Mouse (Mus musculus) midbrain, embryonic 15.5 days (tissue): ENCODE results near the gene Trim9. TPM values are rescaled to one million over a fixed set of nuclear protein-coding genes. Genes with fewer than 3 reads are reported as not detected.
A peak's percentile ranks its signal among the peaks of the same experiment; 100 is the strongest.

ENCODE experiments used
- ATAC-seq: fragments of 200-750 bp; cut with Nextera tagmentation; replicated peaks from 2 replicates; pipeline ENCODE4 v1.8.0; 2017; ENCODE audit warnings: moderate TSS enrichment
- H3K27ac ChIP-seq: fragments of 300-500 bp; sonication (generic); 2 replicates; pipeline ENCODE4 v1.5.1; 2015; ENCODE audit warnings: mild to moderate bottlenecking, inconsistent platforms
- H3K27me3 ChIP-seq: fragments of 300-500 bp; sonication (generic); replicated peaks from 2 replicates; pipeline ENCODE4 v1.6.1; 2015; ENCODE audit warnings: inconsistent platforms
- H3K36me3 ChIP-seq: fragments of 300-500 bp; sonication (generic); replicated peaks from 2 replicates; pipeline ENCODE4 v1.6.1; 2015; ENCODE audit warnings: inconsistent platforms
- H3K4me1 ChIP-seq: fragments of 300-500 bp; sonication (generic); 2 replicates; pipeline ENCODE4 v1.6.1; 2015; ENCODE audit warnings: inconsistent platforms
- H3K4me2 ChIP-seq: fragments of 300-500 bp; sonication (generic); 2 replicates; pipeline ENCODE4 v1.6.1; 2015; ENCODE audit warnings: inconsistent platforms, mild to moderate bottlenecking, moderate library complexity
- H3K4me3 ChIP-seq: fragments of 300-500 bp; sonication (generic); 2 replicates; pipeline ENCODE4 v1.5.1; 2015; ENCODE audit warnings: mild to moderate bottlenecking, inconsistent platforms
- H3K9ac ChIP-seq: fragments of 300-500 bp; sonication (generic); 2 replicates; pipeline ENCODE4 v1.6.1; 2015; ENCODE audit warnings: mild to moderate bottlenecking, inconsistent platforms
- H3K9me3 ChIP-seq: fragments of 300-500 bp; sonication (generic); 2 replicates; pipeline ENCODE4 v1.6.1; 2016; ENCODE audit warnings: inconsistent platforms
- WGBS: fragments of 180-500 bp; shearing (Covaris S2); methylation state at CpG from one replicate; pipeline ENCODE4 v1.1.7; 2015; ENCODE audit warnings: mixed read lengths; 5-methylcytosine and 5-hydroxymethylcytosine counted together
- polyA plus RNA-seq: library from polyadenylated mRNA; unstranded; fragments of >200 nt; fragmentation: Nextera tagmentation; extraction: Ambion mirVana; gene quantifications from 2 replicates; pipeline ENCODE4 v1.2.1, GENCODE M21; 2015

Trim9 gene
- 89.2 and 91.8 TPM in 2 replicates for polyA plus RNA-seq

DNA sequence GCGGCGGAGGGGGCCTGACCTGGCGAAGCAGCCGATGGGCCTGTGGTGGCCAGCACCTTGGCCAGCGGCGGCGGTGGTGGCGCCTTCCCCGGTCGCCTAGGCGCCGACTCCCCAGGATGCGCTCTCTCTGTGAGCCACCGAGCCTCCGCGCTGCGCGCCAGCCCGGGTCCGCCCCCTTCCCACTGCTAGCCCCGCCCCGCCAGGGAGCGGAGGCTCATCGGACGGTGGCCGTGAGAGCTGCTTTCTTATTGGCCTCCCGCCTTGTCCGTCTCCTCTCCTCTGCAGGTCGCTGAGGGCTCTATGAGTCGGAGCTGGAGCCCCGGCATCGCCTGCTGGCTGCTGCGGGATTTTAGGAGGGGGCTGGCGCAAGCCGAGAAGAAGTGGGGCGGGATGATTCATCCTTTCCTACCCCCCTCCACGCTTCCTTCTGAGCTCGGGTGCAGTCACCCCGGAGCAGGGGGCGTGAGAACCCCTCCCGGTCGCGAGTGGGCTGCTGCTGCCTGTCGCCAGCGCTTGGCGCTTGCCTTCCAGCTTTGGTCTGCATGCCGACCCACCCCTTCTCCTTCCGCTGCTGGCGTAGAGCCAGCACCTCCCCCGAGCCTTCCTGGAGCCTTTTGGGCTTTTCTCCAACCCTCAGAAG, at the start of gene Trim9:
Trim9 (minus strand) TSS at position 413 of the 640 bp plus-strand sequence.
- peak; percentile 97 for ATAC-seq
- Histone ChIP-seq H3K36me3 (no peaks in the 10 kb centered on the region), H3K4me3 (peak within 1 kb of the TSS; percentile 59), H3K4me2 (peak within 1 kb of the TSS; percentile 62), H3K27ac (peak within 1 kb of the TSS; percentile 98), H3K9ac (peak within 1 kb of the TSS; percentile 84), H3K9me3 (no peaks in the 10 kb centered on the region), H3K27me3 (no peaks in the 10 kb centered on the region), H3K4me1 (peaks cover 33% of the 10 kb centered on the region)
- under 1% methylated on average over 48 of the region's 50 CpGs for WGBS

GRCm38 (mm10) chr12:70395061-70395460, 47.6 kb upstream of the Trim9 start:
- Histone ChIP-seq H3K27me3 (no peaks in the 10 kb centered on the region), H3K4me3 (no peak overlapping the region), H3K9me3 (no peaks in the 10 kb centered on the region), H3K27ac (no peak overlapping the region), H3K9ac (no peak overlapping the region), H3K4me1 (no peaks in the 10 kb centered on the region), H3K4me2 (no peak overlapping the region), H3K36me3 (no peaks in the 10 kb centered on the region)
- no peak for ATAC-seq
- WGBS: 91% methylated on average over 3 of the region's 3 CpGs

DNA sequence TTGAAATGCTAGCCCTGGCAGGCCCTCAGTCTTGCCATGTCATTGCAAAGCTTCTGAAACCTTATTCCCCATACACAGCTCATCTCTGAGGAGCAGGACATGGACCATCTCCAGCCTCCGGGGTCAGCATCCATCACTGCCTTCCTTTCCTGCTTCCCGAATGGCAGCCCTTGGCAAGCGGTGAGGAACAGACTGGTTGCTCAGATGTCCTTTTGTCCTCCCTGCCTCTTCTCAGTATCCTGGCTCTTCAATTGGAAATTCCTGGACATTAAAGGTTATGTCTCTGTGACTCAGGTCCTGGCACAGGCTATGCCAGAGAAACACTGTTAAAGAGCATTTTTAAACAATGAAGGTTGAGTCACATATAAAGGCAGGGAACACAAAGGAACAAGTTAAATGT, 43.8 kb upstream of the Trim9 start:
- H3K27me3 ChIP-seq: no peaks in the 10 kb centered on the region
- H3K4me3 ChIP-seq: no peak overlapping the region
- WGBS: 88% methylated on average over 3 of the region's 3 CpGs
- no peak for ATAC-seq
- H3K9ac ChIP-seq: no peak overlapping the region
- H3K36me3 ChIP-seq: no peaks in the 10 kb centered on the region
- no peak overlapping the region for H3K4me2 ChIP-seq
- no peak overlapping the region for H3K27ac ChIP-seq
- H3K4me1 ChIP-seq: no peaks in the 10 kb centered on the region
- H3K9me3 ChIP-seq: no peaks in the 10 kb centered on the region

DNA sequence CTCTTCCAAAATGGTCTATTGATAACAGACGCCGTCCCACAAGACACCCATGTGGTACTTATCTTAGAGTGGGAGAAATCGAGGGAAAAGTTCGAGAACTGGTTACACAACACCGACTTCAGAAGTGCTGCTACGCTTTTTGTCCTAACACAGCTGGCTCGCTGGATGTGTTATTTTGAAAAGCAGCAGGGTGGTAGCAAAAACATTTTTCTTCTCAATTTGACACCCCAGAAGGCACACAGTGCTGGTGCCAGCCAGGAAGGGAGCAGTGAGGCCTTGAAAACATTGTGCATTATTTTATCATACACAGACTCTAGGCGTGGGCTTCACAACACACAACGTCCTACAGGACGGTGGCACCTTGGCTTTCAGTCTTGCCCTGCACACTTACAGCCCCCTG, 27.6 kb upstream of the Trim9 start:
- Histone ChIP-seq H3K36me3 (no peaks in the 10 kb centered on the region), H3K4me2 (no peak overlapping the region), H3K27ac (no peak overlapping the region), H3K27me3 (no peaks in the 10 kb centered on the region), H3K4me1 (no peaks in the 10 kb centered on the region), H3K9ac (no peak overlapping the region), H3K4me3 (no peak overlapping the region), H3K9me3 (no peaks in the 10 kb centered on the region)
- WGBS: 88% methylated on average over 10 of the region's 10 CpGs
- ATAC-seq: no peak

DNA sequence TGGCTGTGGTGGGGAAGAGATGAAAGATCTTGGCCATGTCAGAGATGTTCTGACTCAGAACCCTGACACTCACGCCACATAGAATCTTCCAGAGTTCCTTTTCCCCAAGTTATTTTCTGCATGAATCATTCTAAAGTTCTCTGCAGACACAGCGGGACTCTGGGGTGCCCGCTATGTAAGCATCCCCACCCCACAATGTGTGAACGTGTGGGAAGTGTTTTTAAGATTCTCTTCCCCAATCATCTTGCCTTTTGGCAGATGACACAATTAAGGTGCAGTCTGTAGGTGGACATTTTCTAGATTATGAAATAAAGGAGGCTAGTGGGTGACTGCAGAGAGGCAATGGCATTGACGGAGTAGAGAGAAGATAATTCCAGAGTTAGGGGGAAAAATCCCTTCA, 25.5 kb upstream of the Trim9 start:
- no peak overlapping the region for H3K27ac ChIP-seq
- H3K36me3 ChIP-seq: no peaks in the 10 kb centered on the region
- WGBS: 89% methylated on average over 5 of the region's 5 CpGs
- H3K9me3 ChIP-seq: no peaks in the 10 kb centered on the region
- H3K4me1 ChIP-seq: peaks cover 8% of the 10 kb centered on the region
- ATAC-seq: no peak
- H3K9ac ChIP-seq: no peak overlapping the region
- no peak overlapping the region for H3K4me2 ChIP-seq
- no peak overlapping the region for H3K4me3 ChIP-seq
- no peaks in the 10 kb centered on the region for H3K27me3 ChIP-seq

- Histone ChIP-seq H3K9ac (no peak overlapping the region), H3K4me2 (no peak overlapping the region), H3K4me1 (peaks cover 20% of the 10 kb centered on the region), H3K9me3 (no peaks in the 10 kb centered on the region), H3K27me3 (no peaks in the 10 kb centered on the region), H3K36me3 (no peaks in the 10 kb centered on the region), H3K27ac (no peak overlapping the region; the same call in 1 of the 2 replicates), H3K4me3 (no peak overlapping the region)
- no peak for ATAC-seq
- 80% methylated on average over 12 of the region's 12 CpGs for WGBS
Measured at GRCm38 (mm10) chr12:70369348-70369747, 21.9 kb upstream of the Trim9 start.

DNA sequence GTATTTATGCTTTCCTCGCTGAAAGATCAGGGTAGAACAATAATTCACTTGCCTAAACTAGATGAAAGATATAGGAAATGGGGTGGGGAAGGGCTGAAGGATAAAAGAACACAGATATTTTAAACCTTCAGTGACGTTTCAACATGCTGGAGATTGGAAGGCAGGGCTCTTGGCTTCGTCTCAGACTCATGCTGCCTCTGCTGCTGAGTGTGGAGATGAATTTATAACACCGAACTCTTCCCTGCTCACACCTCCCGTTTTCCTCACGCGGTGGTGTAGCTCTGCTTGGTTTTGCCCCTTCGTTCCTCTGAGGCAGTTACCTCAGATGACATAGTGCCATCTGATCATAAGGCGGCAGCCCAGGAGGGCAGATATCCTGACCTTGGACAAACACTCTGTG, 21.4 kb upstream of the Trim9 start:
- Histone ChIP-seq H3K9me3 (no peaks in the 10 kb centered on the region), H3K36me3 (no peaks in the 10 kb centered on the region), H3K9ac (no peak overlapping the region), H3K4me2 (no peak overlapping the region), H3K27me3 (no peaks in the 10 kb centered on the region), H3K4me1 (peaks cover 20% of the 10 kb centered on the region), H3K4me3 (no peak overlapping the region), H3K27ac (peak overlapping the region; percentile 72)
- no peak for ATAC-seq
- 63% methylated on average over 9 of the region's 9 CpGs for WGBS

DNA sequence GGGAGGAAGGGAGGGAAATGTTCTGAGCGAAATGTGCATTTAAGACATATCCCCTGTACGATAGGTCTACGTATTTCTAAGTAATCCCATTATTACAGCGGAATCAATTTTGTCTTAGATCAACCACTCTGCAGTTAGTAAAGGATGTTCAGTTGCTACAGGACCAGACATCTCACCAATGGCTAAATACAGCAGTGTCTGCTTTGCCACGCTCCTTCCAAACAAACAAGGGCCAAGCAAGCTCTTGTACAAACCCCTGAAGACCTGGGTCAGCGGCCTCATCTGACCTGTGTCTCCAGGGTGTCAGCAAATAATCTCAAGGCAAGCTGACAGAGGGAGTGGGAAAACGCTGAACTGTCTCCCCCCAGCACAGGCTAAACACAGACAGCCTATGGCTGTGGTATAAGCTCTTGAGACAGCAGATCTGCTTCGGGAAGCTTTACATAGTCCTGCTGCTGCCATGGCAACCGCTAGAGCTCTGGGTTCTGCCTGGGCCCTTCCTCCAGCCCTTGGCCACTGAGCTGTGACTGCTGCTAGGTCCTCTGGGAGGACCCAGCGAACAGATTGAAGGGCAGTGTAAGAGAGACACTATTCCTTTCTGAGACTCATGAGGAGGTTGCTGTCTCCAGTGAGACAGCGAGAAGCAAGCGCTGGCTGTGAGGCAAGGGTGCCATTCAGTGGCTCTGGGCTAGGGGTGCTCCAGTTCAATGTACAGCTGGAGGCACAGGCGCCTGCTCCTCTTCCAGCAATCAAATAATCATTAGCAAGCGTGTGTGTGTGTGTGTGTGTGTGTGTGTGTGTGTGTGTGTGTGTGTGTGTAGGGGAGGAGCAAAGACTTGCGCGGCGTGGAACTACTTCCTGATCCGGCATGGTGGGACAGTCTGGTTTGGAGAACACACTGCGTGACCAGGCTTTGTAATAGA, 20.2 kb upstream of the Trim9 start:
- peak overlapping the region; percentile 29 for H3K4me3 ChIP-seq
- ATAC-seq: peak; percentile 99
- peak overlapping the region; percentile 57 for H3K4me2 ChIP-seq
- peaks cover 23% of the 10 kb centered on the region for H3K4me1 ChIP-seq
- H3K36me3 ChIP-seq: no peaks in the 10 kb centered on the region
- H3K27me3 ChIP-seq: no peaks in the 10 kb centered on the region
- H3K9ac ChIP-seq: peak overlapping the region; percentile 33
- no peaks in the 10 kb centered on the region for H3K9me3 ChIP-seq
- peak overlapping the region; percentile 98 for H3K27ac ChIP-seq
- WGBS: 7% methylated on average over 19 of the region's 19 CpGs

GRCm38 (mm10) chr12:70363016-70363415, 15.6 kb upstream of the Trim9 start:
- Histone ChIP-seq H3K9ac (no peak overlapping the region), H3K27ac (no peak overlapping the region), H3K4me1 (peaks cover 16% of the 10 kb centered on the region), H3K4me2 (no peak overlapping the region), H3K36me3 (no peaks in the 10 kb centered on the region), H3K9me3 (no peaks in the 10 kb centered on the region), H3K4me3 (no peak overlapping the region), H3K27me3 (no peaks in the 10 kb centered on the region)
- WGBS: 11% methylated on average over 4 of the region's 4 CpGs
- ATAC-seq: no peak

- 96% methylated on average over 5 of the region's 5 CpGs for WGBS
- no peak for ATAC-seq
- H3K4me3 ChIP-seq: no peak overlapping the region
Measured at GRCm38 (mm10) chr12:70360276-70360675, 12.9 kb upstream of the Trim9 start.

DNA sequence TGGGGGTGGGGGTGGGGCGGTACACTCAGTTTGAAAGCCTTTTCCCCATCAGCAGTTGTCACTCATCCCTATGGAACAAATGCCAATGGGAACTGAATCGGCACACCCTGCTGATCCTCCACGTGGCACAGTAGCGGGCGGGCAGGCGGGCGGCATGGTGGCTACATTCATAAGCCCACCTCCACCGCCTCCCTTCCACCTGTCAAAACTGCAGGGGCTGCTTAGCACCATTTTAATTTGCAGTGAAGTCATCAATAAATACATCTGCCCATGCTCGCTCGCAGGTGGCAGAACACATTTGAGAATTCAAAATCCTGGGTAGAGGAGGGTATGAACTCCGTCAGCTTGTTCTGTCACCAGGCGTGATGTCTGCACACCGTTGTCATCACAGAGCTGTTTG, 12.0 kb upstream of the Trim9 start:
- Histone ChIP-seq H3K9ac (no peak overlapping the region), H3K36me3 (no peaks in the 10 kb centered on the region), H3K27ac (no peak overlapping the region), H3K4me3 (no peak overlapping the region), H3K4me2 (no peak overlapping the region), H3K27me3 (no peaks in the 10 kb centered on the region), H3K4me1 (peaks cover 3% of the 10 kb centered on the region; the same call in 1 of the 2 replicates), H3K9me3 (no peaks in the 10 kb centered on the region)
- 63% methylated on average over 13 of the region's 13 CpGs for WGBS
- no peak for ATAC-seq

More at GRCm38 (mm10) chr12:70360276-70360675, 12.9 kb upstream of the Trim9 start:
- Histone ChIP-seq H3K36me3 (no peaks in the 10 kb centered on the region), H3K9me3 (no peaks in the 10 kb centered on the region), H3K27me3 (no peaks in the 10 kb centered on the region), H3K9ac (no peak overlapping the region), H3K27ac (no peak overlapping the region), H3K4me2 (no peak overlapping the region), H3K4me1 (peaks cover 3% of the 10 kb centered on the region; the same call in 1 of the 2 replicates)

DNA sequence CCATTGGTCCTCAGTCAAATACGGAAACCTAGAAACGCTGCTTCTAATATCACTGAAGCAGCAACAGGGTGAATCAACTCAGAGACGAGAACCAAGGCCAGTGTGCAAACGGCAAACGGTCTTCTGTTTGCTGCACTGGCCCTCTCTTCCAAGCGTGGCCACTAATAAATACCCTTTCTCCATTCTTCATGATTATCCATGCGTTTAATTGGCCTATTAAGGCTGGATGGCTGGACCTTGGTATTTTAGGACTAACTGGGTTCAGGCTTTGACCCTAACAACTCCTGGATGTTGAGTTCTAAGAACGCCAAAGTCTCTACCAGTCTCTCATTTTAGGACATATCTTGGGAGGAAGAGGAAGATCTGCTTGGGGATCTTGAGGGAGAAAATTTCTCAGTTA, 7.5 kb upstream of the Trim9 start:
- H3K27me3 ChIP-seq: no peaks in the 10 kb centered on the region
- no peak overlapping the region for H3K4me2 ChIP-seq
- H3K4me1 ChIP-seq: no peaks in the 10 kb centered on the region
- no peak overlapping the region for H3K4me3 ChIP-seq
- H3K27ac ChIP-seq: no peak overlapping the region
- no peaks in the 10 kb centered on the region for H3K36me3 ChIP-seq
- 50% methylated on average over 8 of the region's 8 CpGs for WGBS
- no peak overlapping the region for H3K9ac ChIP-seq
- no peak for ATAC-seq
- no peaks in the 10 kb centered on the region for H3K9me3 ChIP-seq
